Mouse (Mus musculus): ENCODE results near the gene Tcf20. TPM values are rescaled to one million over a fixed set of nuclear protein-coding genes. Genes with fewer than 3 reads are reported as not detected.
A peak's percentile ranks its signal among the peaks of the same experiment; 100 is the strongest.

Gene Tcf20
- total and polyA plus RNA-seq, 3 experiments, result 27.0 to 47.2 (median 29.0) TPM

DNA sequence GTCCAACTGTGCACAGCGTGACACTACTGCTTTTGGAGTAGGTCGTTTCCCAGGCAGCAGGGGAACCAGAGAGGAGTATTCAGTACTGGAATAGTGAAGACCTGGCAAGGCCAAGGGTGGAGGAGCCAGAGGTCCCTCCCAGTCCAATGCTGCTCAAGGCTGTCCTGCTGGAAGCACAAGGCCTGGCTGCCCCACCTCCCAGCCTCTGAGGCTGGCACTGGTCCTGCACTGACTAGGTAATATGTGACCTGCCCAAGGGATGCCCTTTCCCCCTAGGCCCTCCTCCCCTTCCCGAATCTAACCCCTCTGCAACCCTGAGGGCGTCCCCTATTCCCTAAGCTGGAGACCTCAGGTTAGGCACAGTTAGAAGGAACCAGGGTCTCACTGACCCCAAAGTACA lies 25.1 kb downstream of the Tcf20 start:
- Histone ChIP-seq H3K4me3 (replicated peaks in 1 of 3; ENCODE audit: low read depth in 2 of 3, low read length in 2 of 3, poor library complexity in 1 of 3) (peak overlapping the region in 1 of 3 experiments; percentile 51), H3K9me3 (replicated peaks; ENCODE audit: low read length) (no peaks in the 10 kb centered on the region), H3K4me1 (ENCODE audit: control insufficient read depth in 1 of 2, insufficient read depth in 2 of 2) (peaks cover 9 to 52% of the 10 kb centered on the region in 2 experiments), H3K27me3 (replicated peaks) (peaks cover 20% of the 10 kb centered on the region), H3K27ac (ENCODE audit: insufficient read depth, low read depth) (no peak overlapping the region), H3K79me2 (replicated peaks; ENCODE audit: control insufficient read depth, extremely low read depth, insufficient read depth, poor library complexity, severe bottlenecking) (no peaks in the 10 kb centered on the region), H3K36me3 (replicated peaks in 1 of 2; ENCODE audit: control insufficient read depth in 1 of 2, insufficient read depth in 1 of 2, low read length in 1 of 2) (no peaks in the 10 kb centered on the region), H3K9ac (ENCODE audit: insufficient read depth, low read depth) (no peak overlapping the region), H3K4me2 (ENCODE audit: insufficient read depth, low read depth, poor library complexity, severe bottlenecking) (no peak overlapping the region)
- no peak for DNase-seq (ENCODE audit: extremely low read depth)
- dilution Hi-C loops (cut with MboI; ENCODE audit: extremely low pct_ligation_motif_present, extremely low pct_unique_long_range_greater_than_20kb, low sequenced_read_pairs) (no loop called here), in situ Hi-C loops (cut with MboI; ENCODE audit: low pct_ligation_motif_present, low pct_unique_long_range_greater_than_20kb, low sequenced_read_pairs) (no loop called here)
- TF ChIP-seq NRF1 (IDR thresholded peaks at IDR 0.05; ENCODE audit: low read depth, low read length) (no peak), MAFK (IDR thresholded peaks at IDR 0.05; ENCODE audit: insufficient replicate concordance, low read length) (no peak), MAX (IDR thresholded peaks at IDR 0.05; ENCODE audit: low read length) (no peak), ELF1 (IDR thresholded peaks at IDR 0.05; ENCODE audit: low read depth, low read length) (no peak), JUN (IDR thresholded peaks at IDR 0.05; ENCODE audit: insufficient read depth, low read depth, low read length) (no peak), MYC (IDR thresholded peaks at IDR 0.05; ENCODE audit: low read depth, low read length) (no peak), RAD21 (IDR thresholded peaks at IDR 0.05; ENCODE audit: low read depth, low read length) (no peak), ETS1 (conservative IDR thresholded peaks at IDR 0.05; ENCODE audit: low read depth, low read length) (no peak), CHD2 (IDR thresholded peaks at IDR 0.05; ENCODE audit: low read length) (no peak), EP300 (IDR thresholded peaks at IDR 0.05; ENCODE audit: low read length) (no peak), GABPA (IDR thresholded peaks at IDR 0.05; ENCODE audit: insufficient replicate concordance, low read depth, low read length) (no peak), ZNF384 (IDR thresholded peaks at IDR 0.05; ENCODE audit: low read depth, low read length) (no peak), ZC3H11A (IDR thresholded peaks at IDR 0.05; ENCODE audit: low read depth, low read length) (no peak), UBTF (IDR thresholded peaks at IDR 0.05; ENCODE audit: low read depth, low read length) (no peak), CHD1 (IDR thresholded peaks at IDR 0.05; ENCODE audit: low read depth, low read length) (no peak), MAZ (IDR thresholded peaks at IDR 0.05; ENCODE audit: low read depth, low read length) (no peak)

DNA sequence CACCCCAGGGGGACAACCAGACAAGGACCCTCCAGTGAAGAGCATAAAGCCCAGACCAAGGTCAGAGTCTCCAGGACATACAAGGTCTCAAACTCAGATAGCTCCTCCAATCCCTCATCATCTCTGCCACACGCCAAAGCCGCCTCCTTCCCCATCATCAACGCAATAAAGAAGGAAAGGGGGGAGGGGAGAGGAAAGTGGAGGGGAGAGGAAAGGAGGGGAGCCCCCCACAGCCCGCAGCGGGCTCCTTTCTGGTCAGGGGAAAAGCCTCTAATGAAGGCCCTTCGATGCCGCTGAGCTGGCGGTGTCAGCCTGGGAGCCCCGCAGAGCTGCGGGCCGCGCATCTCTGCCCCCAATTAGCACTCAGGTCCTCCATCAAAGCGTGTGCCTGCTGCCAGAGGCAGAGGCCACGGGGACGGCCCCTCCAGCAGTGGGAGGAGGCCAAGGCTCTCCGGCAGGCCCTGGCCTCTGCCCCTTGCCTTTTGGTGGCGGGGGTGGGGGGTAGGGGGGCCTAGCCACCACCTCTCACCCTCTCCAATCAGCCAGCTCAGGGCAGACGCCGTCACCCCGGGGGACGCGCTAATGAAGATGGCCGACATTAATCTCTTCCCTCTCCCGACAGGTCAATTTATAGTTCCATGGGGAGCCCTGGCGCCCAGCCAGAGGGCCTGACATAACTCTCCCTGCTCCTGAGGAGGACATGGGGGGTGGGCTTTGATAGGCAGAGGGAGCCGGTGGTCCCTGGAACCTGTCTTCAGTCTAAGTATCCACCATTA lies 26.7 kb downstream of the Tcf20 start:
- Histone ChIP-seq H3K4me2 (ENCODE audit: insufficient read depth, low read depth, poor library complexity, severe bottlenecking) (no peak overlapping the region), H3K27ac (ENCODE audit: insufficient read depth, low read depth) (no peak overlapping the region), H3K9ac (ENCODE audit: insufficient read depth, low read depth) (no peak overlapping the region), H3K9me3 (replicated peaks; ENCODE audit: low read length) (no peaks in the 10 kb centered on the region), H3K4me1 (ENCODE audit: control insufficient read depth in 1 of 2, insufficient read depth in 2 of 2) (peaks cover 9 to 67% of the 10 kb centered on the region in 2 experiments), H3K36me3 (replicated peaks in 1 of 2; ENCODE audit: control insufficient read depth in 1 of 2, insufficient read depth in 1 of 2, low read length in 1 of 2) (no peaks in the 10 kb centered on the region), H3K4me3 (replicated peaks in 1 of 3; ENCODE audit: low read depth in 2 of 3, low read length in 2 of 3, poor library complexity in 1 of 3) (no peak overlapping the region), H3K79me2 (replicated peaks; ENCODE audit: control insufficient read depth, extremely low read depth, insufficient read depth, poor library complexity, severe bottlenecking) (no peaks in the 10 kb centered on the region), H3K27me3 (replicated peaks) (peaks cover 20% of the 10 kb centered on the region)
- in situ Hi-C loops (cut with MboI; ENCODE audit: low pct_ligation_motif_present, low pct_unique_long_range_greater_than_20kb, low sequenced_read_pairs) (no loop called here), dilution Hi-C loops (cut with MboI; ENCODE audit: extremely low pct_ligation_motif_present, extremely low pct_unique_long_range_greater_than_20kb, low sequenced_read_pairs) (no loop called here)
- DNase-seq (ENCODE audit: extremely low read depth), result peak; percentile 22
- TF ChIP-seq ZKSCAN1 (IDR thresholded peaks at IDR 0.05; ENCODE audit: borderline replicate concordance, low read depth, low read length) (no peak), TBP (conservative IDR thresholded peaks at IDR 0.05; ENCODE audit: low read depth, low read length) (no peak), CTCF (conservative IDR thresholded peaks at IDR 0.05 in 1 of 2, IDR thresholded peaks at IDR 0.05 in 1 of 2; ENCODE audit: low read depth in 2 of 2, low read length in 2 of 2) (no peak), IRF4 (IDR thresholded peaks at IDR 0.05; ENCODE audit: low read depth, low read length) (no peak), HCFC1 (IDR thresholded peaks at IDR 0.05; ENCODE audit: low read depth, low read length) (no peak), EP300 (IDR thresholded peaks at IDR 0.05; ENCODE audit: low read length) (no peak), PAX5 (IDR thresholded peaks at IDR 0.05; ENCODE audit: low read length) (no peak), SMC3 (IDR thresholded peaks at IDR 0.05; ENCODE audit: low read depth, low read length) (no peak), ZNF384 (IDR thresholded peaks at IDR 0.05; ENCODE audit: low read depth, low read length) (no peak), MEF2A (IDR thresholded peaks at IDR 0.05; ENCODE audit: borderline replicate concordance, low read depth, low read length) (no peak), POLR2A (IDR thresholded peaks at IDR 0.05; ENCODE audit: low read depth, low read length) (no peak)

Measured in CH12.LX (cell line).